Mouse (Mus musculus): ENCODE measurements around the gene Usp15. TPM values are rescaled to one million over a fixed set of nuclear protein-coding genes. Genes with fewer than 3 reads are reported as not detected.

Gene Usp15
- polyA plus RNA-seq, 1 experiment from 2014 or later: 52.7 TPM

DNA sequence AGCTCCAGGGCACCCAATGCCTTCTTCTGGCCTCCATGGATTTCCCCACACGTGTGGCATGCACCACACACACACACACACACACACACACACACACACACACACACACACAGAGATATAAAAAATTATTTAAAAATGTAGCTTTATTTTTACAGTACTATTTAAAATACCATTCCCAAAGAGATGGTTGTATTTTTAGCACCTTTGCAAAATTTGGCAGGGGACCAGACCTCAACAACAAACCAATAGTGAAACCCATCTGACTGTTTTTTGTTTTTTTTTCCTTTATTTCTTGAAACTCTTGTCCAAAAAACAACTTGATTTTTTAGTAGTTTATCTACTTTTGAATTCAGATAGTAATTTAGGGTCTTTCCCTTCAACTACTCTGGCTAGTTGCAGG lies 88.3 kb downstream of the Usp15 start:
- no peaks in the 10 kb centered on the region for H3K27me3 ChIP-seq
- no peak for TF ChIP-seq CTCF (IDR thresholded peaks at IDR 0.05)
- in situ Hi-C loops (cut with MboI; ENCODE audit: low pct_unique_long_range_greater_than_20kb): no loop called here
- ChIA-PET POLR2A (no interaction called here), CTCF (no interaction called here)
- ATAC-seq (no peak), DNase-seq (ENCODE audit: low read depth, low spot score) (no peak)

DNA sequence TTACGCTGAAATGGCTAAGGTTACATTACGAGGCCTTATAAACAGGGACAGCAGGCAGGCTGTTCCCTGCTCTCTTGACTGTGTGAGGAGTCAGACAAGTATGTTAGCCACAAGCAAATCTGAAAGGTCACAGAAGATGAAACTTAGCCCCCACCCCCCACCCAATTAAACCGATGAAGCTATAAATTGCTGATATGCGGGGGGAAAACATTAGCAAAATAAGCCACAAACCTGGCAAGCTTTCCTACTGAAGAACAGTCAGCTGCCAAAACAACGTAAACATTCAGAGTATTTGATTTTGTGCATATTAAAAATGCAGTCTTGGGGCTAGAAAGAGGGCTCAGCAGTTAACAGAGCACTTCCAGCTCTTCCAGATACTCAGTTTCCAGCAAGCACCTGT lies 88.7 kb downstream of the Usp15 start:
- DNase-seq (ENCODE audit: low read depth, low spot score) (no peak), ATAC-seq (no peak)
- in situ Hi-C loops (cut with MboI; ENCODE audit: low pct_unique_long_range_greater_than_20kb): no loop called here
- CTCF ChIA-PET: no interaction called here
- POLR2A ChIA-PET: no interaction called here
- no peaks in the 10 kb centered on the region for H3K27me3 ChIP-seq
- no peak for TF ChIP-seq CTCF (IDR thresholded peaks at IDR 0.05)

GRCm38 (mm10) chr10:123101303-123101702 lies 95.5 kb downstream of the Usp15 start:
- in situ Hi-C loops (cut with MboI; ENCODE audit: low pct_unique_long_range_greater_than_20kb): no loop called here
- POLR2A ChIA-PET: no interaction called here
- no peak for DNase-seq (ENCODE audit: low read depth, low spot score)
- no peak for ATAC-seq
- H3K27me3 ChIP-seq: no peaks in the 10 kb centered on the region
- no peak for TF ChIP-seq CTCF (IDR thresholded peaks at IDR 0.05)
- CTCF ChIA-PET: interaction anchor here (1.2 kb wide), 1 partner anchor 15 kb away, joined by 3 read pairs; no protein-coding TSS in a partner anchor

DNA sequence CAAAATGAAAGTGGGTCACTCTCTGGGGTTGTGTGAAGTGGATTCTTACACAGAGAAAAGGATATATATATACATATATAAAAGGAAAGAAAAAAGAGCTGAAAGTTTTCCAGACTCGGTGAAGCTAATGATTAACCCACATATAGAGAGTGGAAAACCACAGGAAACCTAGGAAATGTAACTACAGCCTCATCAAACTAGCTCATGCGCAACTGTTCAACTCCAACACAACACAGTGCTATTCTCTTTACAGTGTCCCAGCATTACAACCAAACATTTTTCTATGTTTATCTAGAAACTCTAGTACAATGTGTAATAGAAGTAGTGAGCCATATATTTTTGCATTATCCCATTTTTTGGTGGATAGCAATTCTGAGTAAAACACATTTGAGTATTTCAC lies 96.2 kb downstream of the Usp15 start:
- in situ Hi-C loops (cut with MboI; ENCODE audit: low pct_unique_long_range_greater_than_20kb): no loop called here

DNA sequence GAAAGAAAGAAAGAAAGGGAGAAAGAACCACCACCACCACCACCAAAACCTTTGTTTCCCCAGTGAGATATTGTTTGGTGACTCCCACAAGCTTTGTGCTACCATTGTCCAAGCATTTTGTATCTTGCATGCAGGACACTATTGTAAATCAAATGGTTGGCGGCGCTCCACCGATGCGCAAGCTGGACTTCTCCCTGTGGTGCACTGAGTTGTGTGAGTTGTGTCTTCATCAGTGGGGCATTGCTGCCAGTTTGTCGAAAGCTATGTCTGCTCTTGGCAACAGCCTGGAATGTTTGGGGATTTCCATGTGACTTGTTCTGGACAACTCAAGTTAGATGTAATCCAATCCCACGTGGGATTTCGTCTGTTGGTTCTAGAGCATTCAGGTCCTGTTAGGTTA lies 102.3 kb downstream of the Usp15 start:
- TF ChIP-seq CTCF (IDR thresholded peaks at IDR 0.05): no peak
- no peaks in the 10 kb centered on the region for H3K27me3 ChIP-seq
- POLR2A ChIA-PET: no interaction called here
- CTCF ChIA-PET: no interaction called here
- DNase-seq (ENCODE audit: low read depth, low spot score) (no peak), ATAC-seq (no peak)
- in situ Hi-C loops (cut with MboI; ENCODE audit: low pct_unique_long_range_greater_than_20kb): loop anchor here (5.0 to 10.0 kb wide), 3 partner anchors 37 to 542 kb away; no protein-coding TSS in a partner anchor

More for the DNA sequence above, 96.2 kb downstream of the Usp15 start:
- TF ChIP-seq CTCF (IDR thresholded peaks at IDR 0.05): no peak
- ATAC-seq (peak; percentile 57), DNase-seq (ENCODE audit: low read depth, low spot score) (no peak)
- no peaks in the 10 kb centered on the region for H3K27me3 ChIP-seq
- ChIA-PET CTCF (interaction anchor here (1.2 to 1.7 kb wide), 3 partner anchors 10 to 15 kb away, joined by 3 to 7 read pairs (median 4); no protein-coding TSS in a partner anchor), POLR2A (no interaction called here)

GRCm38 (mm10) chr10:123092577-123092976 lies 104.2 kb downstream of the Usp15 start:
- in situ Hi-C loops (cut with MboI; ENCODE audit: low pct_unique_long_range_greater_than_20kb): loop anchor here (5.0 to 10.0 kb wide), 3 partner anchors 35 to 540 kb away; no protein-coding TSS in a partner anchor
- TF ChIP-seq CTCF (IDR thresholded peaks at IDR 0.05): no peak
- no peak for DNase-seq (ENCODE audit: low read depth, low spot score)
- ChIA-PET CTCF (interaction anchor here (0.9 to 2.6 kb wide), 14 partner anchors 9 to 289 kb away, joined by 3 to 8 read pairs (median 4); partner anchors contain the start of gene Mon2), POLR2A (interaction anchor here (0.6 kb wide), 1 partner anchor 10 kb away, joined by 4 read pairs; no protein-coding TSS in a partner anchor)
- no peak for ATAC-seq
- no peaks in the 10 kb centered on the region for H3K27me3 ChIP-seq

DNA sequence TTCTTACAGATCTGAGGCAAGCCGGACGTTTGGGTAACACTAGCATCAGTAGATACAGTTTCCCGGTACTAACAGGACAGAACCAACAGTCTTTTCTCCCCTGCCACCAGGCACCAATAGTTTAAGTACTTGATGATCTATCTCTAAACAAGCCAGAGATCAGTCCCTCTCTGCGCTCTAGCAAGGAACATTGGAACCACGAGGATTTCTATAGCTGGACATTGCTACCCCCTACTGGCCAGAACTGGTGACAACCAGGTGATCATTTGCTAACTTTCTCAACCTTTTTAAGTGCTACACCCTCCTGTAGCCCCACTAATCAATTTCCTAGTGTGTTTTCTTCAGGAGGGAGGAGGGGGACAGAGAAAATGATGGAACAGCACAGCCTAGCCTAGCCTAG lies 105.1 kb downstream of the Usp15 start:
- in situ Hi-C loops (cut with MboI; ENCODE audit: low pct_unique_long_range_greater_than_20kb): loop anchor here (5.0 to 10.0 kb wide), 3 partner anchors 34 to 539 kb away; no protein-coding TSS in a partner anchor
- POLR2A ChIA-PET: no interaction called here
- peak; percentile 74 for TF ChIP-seq CTCF (IDR thresholded peaks at IDR 0.05)
- ATAC-seq: peak; percentile 82
- CTCF ChIA-PET: interaction anchor here (0.7 to 2.6 kb wide), 16 partner anchors 8 to 538 kb away, joined by 3 to 8 read pairs (median 4); partner anchors contain the start of gene Mon2
- no peak for DNase-seq (ENCODE audit: low read depth, low spot score)
- no peaks in the 10 kb centered on the region for H3K27me3 ChIP-seq

DNA sequence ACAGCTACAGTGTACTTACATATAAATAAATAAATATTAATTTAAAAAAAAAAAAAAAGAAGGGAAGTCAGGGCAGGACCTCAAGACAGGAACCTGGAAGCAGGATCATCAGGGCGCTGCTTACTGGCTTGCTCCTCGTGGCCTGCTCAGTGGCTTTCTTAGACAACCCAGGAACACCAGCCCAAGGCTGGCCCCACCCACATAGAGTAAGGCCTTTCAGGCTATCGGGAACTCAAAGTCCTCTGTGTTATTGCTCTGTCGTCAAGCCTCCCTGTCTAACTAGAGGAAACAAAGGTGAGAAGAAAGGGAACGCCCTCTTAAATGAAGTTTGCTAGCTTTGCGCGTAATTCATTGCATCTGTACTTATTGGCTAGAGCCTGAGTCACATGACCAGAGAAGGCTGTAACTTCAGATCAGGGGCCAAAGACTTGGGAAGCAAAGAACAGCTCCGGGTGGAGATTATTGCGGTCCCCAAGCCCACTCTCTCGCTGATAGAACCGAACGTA lies 107.3 kb downstream of the Usp15 start:
- in situ Hi-C loops (cut with MboI; ENCODE audit: low pct_unique_long_range_greater_than_20kb): loop anchor here (5.0 kb wide), 2 partner anchors 82 to 287 kb away; no protein-coding TSS in a partner anchor
- ATAC-seq: no peak
- CTCF ChIA-PET: interaction anchor here (1.2 kb wide), 1 partner anchor 270 kb away, joined by 3 read pairs; no protein-coding TSS in a partner anchor
- TF ChIP-seq CTCF (IDR thresholded peaks at IDR 0.05): no peak
- peaks cover under 1% of the 10 kb centered on the region for H3K27me3 ChIP-seq
- no peak for DNase-seq (ENCODE audit: low read depth, low spot score)
- POLR2A ChIA-PET: no interaction called here

GRCm38 (mm10) chr10:123086847-123087246 lies 109.9 kb downstream of the Usp15 start:
- no peak for DNase-seq (ENCODE audit: low read depth, low spot score)
- CTCF ChIA-PET: interaction anchor here (1.2 kb wide), 1 partner anchor 280 kb away, joined by 3 read pairs; no protein-coding TSS in a partner anchor
- in situ Hi-C loops (cut with MboI; ENCODE audit: low pct_unique_long_range_greater_than_20kb): loop anchor here (5.0 kb wide), 2 partner anchors 80 to 285 kb away; no protein-coding TSS in a partner anchor
- TF ChIP-seq CTCF (IDR thresholded peaks at IDR 0.05): no peak
- H3K27me3 ChIP-seq: peaks cover 7% of the 10 kb centered on the region
- ATAC-seq: no peak
- POLR2A ChIA-PET: interaction anchor here (0.7 kb wide), 1 partner anchor 28 kb away, joined by 3 read pairs; no protein-coding TSS in a partner anchor

DNA sequence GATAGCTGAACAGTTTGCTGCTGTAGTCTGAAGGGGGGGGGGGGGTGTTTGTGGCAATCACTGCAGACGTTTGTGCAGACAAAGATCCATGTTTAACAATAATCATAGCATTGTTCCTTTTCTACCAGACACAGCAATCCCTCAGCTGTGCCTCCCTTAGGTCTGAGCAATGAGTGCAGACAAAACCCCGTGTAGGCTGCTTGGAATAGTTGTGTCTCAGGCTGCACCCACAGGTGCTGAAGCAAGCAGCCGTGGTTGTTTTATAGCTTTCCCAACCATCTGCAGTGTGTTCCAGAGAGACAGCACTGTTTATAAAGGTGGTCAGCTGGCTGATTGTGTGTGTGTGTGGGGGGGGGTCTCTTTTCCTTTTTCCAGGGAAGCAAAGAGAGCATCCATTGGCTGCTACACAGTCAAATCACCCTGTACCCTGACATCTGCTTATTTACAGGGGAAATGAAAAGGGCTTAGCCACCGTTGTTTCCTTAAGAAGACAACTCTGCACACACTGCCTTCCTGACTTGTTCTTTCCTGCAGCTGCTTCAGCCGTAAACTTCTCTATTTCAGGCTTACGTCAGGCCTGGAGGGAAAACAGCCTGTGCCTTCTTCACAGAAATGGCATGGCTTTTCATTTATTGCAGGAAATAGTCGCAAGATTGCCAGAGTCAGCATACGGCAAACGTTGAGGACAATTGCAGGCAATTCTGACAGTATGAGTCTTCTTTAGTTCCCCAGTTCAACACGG lies 111.7 kb downstream of the Usp15 start:
- in situ Hi-C loops (cut with MboI; ENCODE audit: low pct_unique_long_range_greater_than_20kb): loop anchor here (5.0 kb wide), 2 partner anchors 78 to 283 kb away; no protein-coding TSS in a partner anchor
- ChIA-PET POLR2A (no interaction called here), CTCF (interaction anchor here (0.6 to 1.0 kb wide), 2 partner anchors 8 to 535 kb away, joined by 3 read pairs; no protein-coding TSS in a partner anchor)
- ATAC-seq: peak; percentile 35
- DNase-seq (ENCODE audit: low read depth, low spot score): no peak
- peaks cover 7% of the 10 kb centered on the region for H3K27me3 ChIP-seq
- no peak for TF ChIP-seq CTCF (IDR thresholded peaks at IDR 0.05)

Measured in Patski (cell line).